15 mouse cellular contexts compared by ENCODE assay signal in genomic region chr2:166991945-166992344, GRCm38 (mm10). TPM values are rescaled to one million over a fixed set of nuclear protein-coding genes. Genes with fewer than 3 reads are reported as not detected.
DNase-seq lines count a peak whose midpoint lies in the region; ATAC-seq lines count a peak whose summit lies in the region.
"Had no signal": no experiment of that assay in that cellular context is flagged by ENCODE, and none has a peak within 500 bp of the region (broad histone marks: within the 10 kb centered on the region; RNA-seq: fewer than 3 reads in every experiment).

No protein-coding gene starts in this region.

- no peak for ATAC-seq in kidney, embryonic 15.5 days (replicated peaks; ENCODE audit: low FRiP score)
- ATAC-seq in limb, embryonic 13.5 days (ENCODE audit: low FRiP score, low read depth) = no peak
- ATAC-seq: activated CD4-positive, CD25-positive, alpha-beta regulatory T cell, adult 4 months had no signal

- H3K36me3 ChIP-seq in kidney, embryonic 15.5 days = no peaks in the 10 kb centered on the region
- no peaks in the 10 kb centered on the region; the same call in 1 of the 2 replicates for H3K36me3 ChIP-seq in limb, embryonic 13.5 days
- H3K36me3 ChIP-seq: heart, embryonic 10.5 days; hindbrain, embryonic 15.5 days; neural tube, embryonic 15.5 days had no signal

- H3K4me1 ChIP-seq in kidney, embryonic 15.5 days = peaks cover 57% of the 10 kb centered on the region
- H3K4me1 ChIP-seq in limb, embryonic 13.5 days = peaks cover 63% of the 10 kb centered on the region

- H3K27ac ChIP-seq in kidney, embryonic 15.5 days = no peak overlapping the region
- peak overlapping the region; percentile 71 for H3K27ac ChIP-seq in limb, embryonic 13.5 days
- H3K27ac ChIP-seq: heart, embryonic 10.5 days; hindbrain, embryonic 15.5 days; neural tube, embryonic 15.5 days had no signal

- DNase-seq in kidney, adult 9 months = peak; percentile 30
- DNase-seq in 3134 (ENCODE audit: extremely low read depth, insufficient read length, low spot score) = peak; percentile 32
- peak; percentile 56 for DNase-seq in Muller cell, postnatal 12 days (ENCODE audit: inconsistent ontology term)
- DNase-seq in spleen, adult 12 weeks (ENCODE audit: low spot score) = no peak
- no peak for DNase-seq in thymus, postnatal 0 days (ENCODE audit: low spot score)
- DNase-seq in heart, postnatal 10 days = no peak
- DNase-seq: cerebellum, adult 11-12 months; right cerebral cortex, postnatal 25 days had no signal

- H3K9ac ChIP-seq in kidney, embryonic 15.5 days = no peak overlapping the region
- H3K9ac ChIP-seq in limb, embryonic 13.5 days = peak overlapping the region; percentile 48
- H3K9ac ChIP-seq: hindbrain, embryonic 15.5 days; neural tube, embryonic 15.5 days had no signal

- intact Hi-C loops in heart, postnatal 10 days (cut with DNase I) = loop anchor here (2.0 kb wide), 1 partner anchor 13 kb away; no protein-coding TSS in a partner anchor

- H3K9me3 ChIP-seq in kidney, embryonic 15.5 days (replicated peaks) = no peaks in the 10 kb centered on the region
- H3K9me3 ChIP-seq in limb, embryonic 13.5 days = no peaks in the 10 kb centered on the region
- H3K9me3 ChIP-seq: heart, embryonic 10.5 days; hindbrain, embryonic 15.5 days; neural tube, embryonic 15.5 days had no signal

- no peak overlapping the region for H3K4me2 ChIP-seq in kidney, embryonic 15.5 days
- no peak overlapping the region for H3K4me2 ChIP-seq in limb, embryonic 13.5 days (replicated peaks)
- H3K4me2 ChIP-seq: hindbrain, embryonic 15.5 days; midbrain, embryonic 11.5 days; neural tube, embryonic 15.5 days had no signal

- H3K27me3 ChIP-seq in kidney, embryonic 15.5 days = no peaks in the 10 kb centered on the region
- H3K27me3 ChIP-seq in limb, embryonic 13.5 days = no peaks in the 10 kb centered on the region
- H3K27me3 ChIP-seq: hindbrain, embryonic 15.5 days; neural tube, embryonic 15.5 days had no signal

- H3K4me3 ChIP-seq in kidney, embryonic 15.5 days (replicated peaks) = no peak overlapping the region
- H3K4me3 ChIP-seq in limb, embryonic 13.5 days = no peak overlapping the region
- H3K4me3 ChIP-seq: heart, embryonic 10.5 days; hindbrain, embryonic 15.5 days; neural tube, embryonic 15.5 days had no signal

RNA-seq across cellular contexts. Expression of gene Stau1, which starts 4.2 kb away (rescaled TPM):
- 86.4 and 88.7 TPM in 2 replicates for polyA plus RNA-seq in kidney, embryonic 15.5 days (2015; fragmentation: Nextera tagmentation; extraction: Ambion mirVana)
- polyA plus RNA-seq in limb, embryonic 13.5 days (2015; fragmentation: Nextera tagmentation; extraction: Ambion mirVana) = 108 and 114 TPM in 2 replicates
- polyA plus RNA-seq in thymus, postnatal 0 days (2015; fragmentation: Nextera tagmentation; extraction: Ambion mirVana) = 44.0 and 44.8 TPM in 2 replicates
- total RNA-seq in heart, postnatal 10 days (2021) = 10 to 100 TPM; 54.2 TPM

RNA-seq across cellular contexts. Expression of gene Ddx27, which starts 23.0 kb away (rescaled TPM):
- polyA plus RNA-seq in kidney, embryonic 15.5 days (2015; fragmentation: Nextera tagmentation; extraction: Ambion mirVana) = 57.7 and 59.4 TPM in 2 replicates
- 54.3 and 54.6 TPM in 2 replicates for polyA plus RNA-seq in limb, embryonic 13.5 days (2015; fragmentation: Nextera tagmentation; extraction: Ambion mirVana)
- 51.6 and 56.4 TPM in 2 replicates for polyA plus RNA-seq in thymus, postnatal 0 days (2015; fragmentation: Nextera tagmentation; extraction: Ambion mirVana)
- 10 to 100 TPM; 17.5 to 18.3 TPM for total RNA-seq in heart, postnatal 10 days (2021)

Comparison
In these comparisons a context has a peak if more than half of its experiments do, and no peak if none do; other contexts are left out.
1. DNase-seq: peak in kidney, adult 9 months (single experiment), 3134 (single experiment) and Muller cell, postnatal 12 days (single experiment); none in spleen, adult 12 weeks (single experiment), thymus, postnatal 0 days (single experiment) and heart, postnatal 10 days (0 of 2).